ENCODE assay signal across 8 mouse cellular contexts in genomic region chr13:98205771-98206545, GRCm38 (mm10). TPM values are rescaled to one million over a fixed set of nuclear protein-coding genes. Genes with fewer than 3 reads are reported as not detected.
DNase-seq lines count a peak whose midpoint lies in the region; ATAC-seq and TF ChIP-seq lines count a peak whose summit lies in the region.

Arhgef28 (minus strand) TSS chr13:98206439.

- peaks cover 47% of the 10 kb centered on the region for H3K27me3 ChIP-seq in forebrain, embryonic 10.5 days (ENCODE audit: poor library complexity, severe bottlenecking)
- H3K27me3 ChIP-seq in heart, embryonic 15.5 days, result 0 out of 2 replicates have a peak, but pooled peaks cover 10% of the 10 kb centered on the region
- peaks cover 24% of the 10 kb centered on the region for H3K27me3 ChIP-seq in liver, embryonic 14.5 days (ENCODE audit: control insufficient read depth, insufficient read depth, low read length)
- no peaks in the 10 kb centered on the region for H3K27me3 ChIP-seq in neural tube, embryonic 12.5 days (replicated peaks)
- H3K27me3 ChIP-seq in testis, adult 2 months (ENCODE audit: control insufficient read depth, insufficient read depth, low read length), result no peaks in the 10 kb centered on the region

- no peak for TF ChIP-seq POLR2A in testis, adult 2 months (IDR thresholded peaks at IDR 0.05; ENCODE audit: control insufficient read depth, low read depth, low read length)

- WGBS in forebrain, embryonic 10.5 days, result under 1% methylated on average over 57 of the region's 76 CpGs
- WGBS in heart, embryonic 15.5 days, result under 1% methylated on average over 64 of the region's 76 CpGs
- under 1% methylated on average over 62 of the region's 76 CpGs for WGBS in liver, embryonic 14.5 days (ENCODE audit: insufficient replicate concordance)
- WGBS in neural tube, embryonic 12.5 days, result under 1% methylated on average over 60 of the region's 76 CpGs

- peaks cover 31% of the 10 kb centered on the region for H3K4me1 ChIP-seq in forebrain, embryonic 10.5 days
- peaks cover 16% of the 10 kb centered on the region for H3K4me1 ChIP-seq in heart, embryonic 15.5 days (replicated peaks)
- H3K4me1 ChIP-seq in liver, embryonic 14.5 days (replicated peaks; ENCODE audit: control insufficient read depth in 2 of 2, insufficient read depth in 2 of 2, low read length in 1 of 2), result no peaks in the 10 kb centered on the region; a peak in 1 of 4 replicates
- peaks cover 10% of the 10 kb centered on the region; the same call in 1 of the 2 replicates for H3K4me1 ChIP-seq in neural tube, embryonic 12.5 days
- H3K4me1 ChIP-seq in testis, adult 2 months (ENCODE audit: control insufficient read depth, insufficient read depth, low read length), result peaks cover 3% of the 10 kb centered on the region; the same call in 1 of the 2 replicates

- TF ChIP-seq CTCF in liver, embryonic 14.5 days (IDR thresholded peaks at IDR 0.05; ENCODE audit: low read depth), result peak; percentile 67
- TF ChIP-seq CTCF in testis, adult 2 months (IDR thresholded peaks at IDR 0.05; ENCODE audit: control insufficient read depth, insufficient read depth, insufficient replicate concordance, low read depth, low read length), result 0 out of 2 replicates have a peak, but pooled peaks have one; percentile 10

- peak; percentile 50 for DNase-seq in layer of hippocampus, adult 11-12 months (ENCODE audit: low spot score)
- DNase-seq in layer of hippocampus, adult 9-10 months (ENCODE audit: low spot score), result no peak
- peak; percentile 75 for DNase-seq in forebrain, embryonic 10.5 days (ENCODE audit: extremely low spot score, low spot score)
- peak; percentile 84 for DNase-seq in kidney, postnatal 14 days
- DNase-seq in liver, embryonic 14.5 days (ENCODE audit: low read depth in 3 of 3, low spot score in 3 of 3), result peak in 2 of 3 experiments; percentile 30 to 40

- no peaks in the 10 kb centered on the region for H3K36me3 ChIP-seq in forebrain, embryonic 10.5 days (replicated peaks)
- H3K36me3 ChIP-seq in heart, embryonic 15.5 days, result no peaks in the 10 kb centered on the region
- no peaks in the 10 kb centered on the region for H3K36me3 ChIP-seq in liver, embryonic 14.5 days (replicated peaks; ENCODE audit: control insufficient read depth, insufficient read depth, low read depth)
- H3K36me3 ChIP-seq in neural tube, embryonic 12.5 days, result no peaks in the 10 kb centered on the region
- no peaks in the 10 kb centered on the region for H3K36me3 ChIP-seq in testis, adult 2 months (ENCODE audit: control insufficient read depth, insufficient read depth, low read length)

- TF ChIP-seq EP300 in liver, embryonic 14.5 days (IDR thresholded peaks at IDR 0.05; ENCODE audit: low read depth), result no peak

- no peaks in the 10 kb centered on the region for H3K9me3 ChIP-seq in forebrain, embryonic 10.5 days
- no peaks in the 10 kb centered on the region for H3K9me3 ChIP-seq in heart, embryonic 15.5 days (replicated peaks)
- H3K9me3 ChIP-seq in liver, embryonic 14.5 days (ENCODE audit: control insufficient read depth, low read length), result no peaks in the 10 kb centered on the region
- H3K9me3 ChIP-seq in neural tube, embryonic 12.5 days, result no peaks in the 10 kb centered on the region

- peak; percentile 89 for ATAC-seq in heart, embryonic 15.5 days (replicated peaks; ENCODE audit: insufficient number of reproducible peaks, insufficient read depth, low FRiP score, low read depth)
- ATAC-seq in liver, embryonic 14.5 days (ENCODE audit: insufficient read depth), result peak; percentile 74
- ATAC-seq in neural tube, embryonic 12.5 days (ENCODE audit: low FRiP score, low read depth), result peak; percentile 77

- peak within 1 kb of the TSS; percentile 87 for H3K4me2 ChIP-seq in heart, embryonic 15.5 days
- H3K4me2 ChIP-seq in liver, embryonic 14.5 days (ENCODE audit: low read depth), result peak within 1 kb of the TSS; percentile 74
- H3K4me2 ChIP-seq in neural tube, embryonic 12.5 days (replicated peaks), result peak within 1 kb of the TSS; percentile 99

- H3K27ac ChIP-seq in forebrain, embryonic 10.5 days, result peak within 1 kb of the TSS; percentile 90
- peak within 1 kb of the TSS; percentile 82 for H3K27ac ChIP-seq in heart, embryonic 15.5 days
- H3K27ac ChIP-seq in liver, embryonic 14.5 days, result no peak within 1 kb of the TSS
- H3K27ac ChIP-seq in neural tube, embryonic 12.5 days, result no peak within 1 kb of the TSS
- H3K27ac ChIP-seq in testis, adult 2 months (ENCODE audit: control insufficient read depth, insufficient read depth, low read depth, low read length), result no peak within 1 kb of the TSS

- peak within 1 kb of the TSS; percentile 72 for H3K4me3 ChIP-seq in forebrain, embryonic 10.5 days
- peak within 1 kb of the TSS; percentile 60 for H3K4me3 ChIP-seq in heart, embryonic 15.5 days
- peak within 1 kb of the TSS; percentile 52 to 53 for H3K4me3 ChIP-seq in liver, embryonic 14.5 days (ENCODE audit: insufficient read depth in 1 of 2, low read depth in 2 of 2, low read length in 2 of 2)
- H3K4me3 ChIP-seq in neural tube, embryonic 12.5 days, result peak within 1 kb of the TSS; percentile 67
- H3K4me3 ChIP-seq in testis, adult 2 months (ENCODE audit: control insufficient read depth, low read depth, low read length), result peak within 1 kb of the TSS; percentile 62

- H3K9ac ChIP-seq in heart, embryonic 15.5 days, result peak within 1 kb of the TSS; percentile 65
- no peak within 1 kb of the TSS for H3K9ac ChIP-seq in liver, embryonic 14.5 days (replicated peaks)
- peak within 1 kb of the TSS; percentile 72 for H3K9ac ChIP-seq in neural tube, embryonic 12.5 days

RNA-seq across cellular contexts. Expression of gene Arhgef28, which starts in this region (rescaled TPM):
- polyA plus RNA-seq in forebrain, embryonic 10.5 days (2016; fragmentation: Nextera tagmentation; extraction: Ambion mirVana), result 5.7 and 5.9 TPM in 2 replicates
- 10.7 and 15.4 TPM in 2 replicates for polyA plus RNA-seq in heart, embryonic 15.5 days (2015; fragmentation: Nextera tagmentation; extraction: Ambion mirVana)
- 0.11 and 0.34 TPM in 2 replicates for polyA plus RNA-seq in liver, embryonic 14.5 days (2012; rRNA removed)
- polyA plus RNA-seq in liver, embryonic 14.5 days (2014; fragmentation: Nextera tagmentation; extraction: Ambion mirVana), result 0.42 and 0.52 TPM in 2 replicates
- 11.4 and 11.7 TPM in 2 replicates for polyA plus RNA-seq in neural tube, embryonic 12.5 days (2016; fragmentation: Nextera tagmentation; extraction: Ambion mirVana)
- 0.67 and 1.2 TPM in 2 replicates for polyA plus RNA-seq in testis, adult 2 months (2012; rRNA removed)

Comparison
In these comparisons a context has a peak if more than half of its experiments do, and no peak if none do; other contexts are left out.
1. Peak in DNase-seq, ATAC-seq, H3K4me3 ChIP-seq and H3K4me2 ChIP-seq in liver, embryonic 14.5 days; RNA of the gene not detected or under 1 TPM.
2. H3K27ac ChIP-seq: peak in forebrain, embryonic 10.5 days (single experiment) and heart, embryonic 15.5 days (single experiment); none in liver, embryonic 14.5 days (single experiment), neural tube, embryonic 12.5 days (single experiment) and testis, adult 2 months (single experiment).
3. Peak in every context shown above with its lines, with median percentiles within 50 percentile points of each other: H3K4me3 ChIP-seq, ATAC-seq and H3K4me2 ChIP-seq.